Mouse (Mus musculus) neural tube, embryonic 14.5 days (tissue): ENCODE data around the gene Lpp. TPM values are rescaled to one million over a fixed set of nuclear protein-coding genes. Genes with fewer than 3 reads are reported as not detected.

ENCODE experiments used
- ATAC-seq: fragments of 200-750 bp; cut with Nextera tagmentation; 2 replicates; pipeline ENCODE4 v1.8.0; 2017; ENCODE audit warnings: low read depth, mild to moderate bottlenecking, moderate TSS enrichment, moderate library complexity
- H3K27ac ChIP-seq: fragments of 300-500 bp; sonication (generic); 2 replicates; pipeline ENCODE4 v1.5.1; 2014; ENCODE audit warnings: low read depth, mild to moderate bottlenecking, control low read depth, low read length, moderate library complexity, mixed read lengths
- H3K27me3 ChIP-seq: fragments of 300-500 bp; sonication (generic); 2 replicates; pipeline ENCODE4 v1.6.1; 2014; ENCODE audit warnings: low read length; ENCODE audit not compliant: control insufficient read depth, insufficient read depth
- H3K36me3 ChIP-seq: fragments of 300-500 bp; sonication (generic); 2 replicates; pipeline ENCODE4 v1.6.1; 2014; ENCODE audit warnings: low read length, mixed read lengths; ENCODE audit not compliant: control insufficient read depth, insufficient read depth
- H3K4me1 ChIP-seq: fragments of 300-500 bp; sonication (generic); 2 replicates; pipeline ENCODE4 v1.6.1; 2014; ENCODE audit warnings: low read length; ENCODE audit not compliant: control insufficient read depth, insufficient read depth
- H3K4me2 ChIP-seq: fragments of 300-500 bp; sonication (generic); 2 replicates; pipeline ENCODE4 v1.6.1; 2014; ENCODE audit warnings: mild to moderate bottlenecking, low read depth, low read length, control low read depth
- H3K4me3 ChIP-seq: fragments of 300-500 bp; sonication (generic); 2 replicates; pipeline ENCODE4 v1.5.1; 2014; ENCODE audit warnings: low read depth, low read length, control low read depth, mixed read lengths
- H3K9ac ChIP-seq: fragments of 300-500 bp; sonication (generic); replicated peaks from 2 replicates; pipeline ENCODE4 v1.6.1; 2014; ENCODE audit warnings: low read depth, mild to moderate bottlenecking, control low read depth, low read length, mixed read lengths
- H3K9me3 ChIP-seq: fragments of 300-500 bp; sonication (generic); 2 replicates; pipeline ENCODE4 v1.6.1; 2016; ENCODE audit warnings: low read length; ENCODE audit not compliant: control insufficient read depth
- WGBS: fragments of 180-500 bp; shearing (Covaris S2); extraction: QIAGEN DNeasy Blood & Tissue Kit; methylation state at CpG from one replicate; pipeline ENCODE4 v1.1.7; 2014; 5-methylcytosine and 5-hydroxymethylcytosine counted together
- polyA plus RNA-seq: library from polyadenylated mRNA; unstranded; fragments of >200 nt; fragmentation: Nextera tagmentation; extraction: Ambion mirVana; gene quantifications from 2 replicates; pipeline ENCODE4 v1.2.1, GENCODE M21; 2014

The Lpp gene
- polyA plus RNA-seq, 1 experiment from 2014 or later = 7.0 TPM

- Histone ChIP-seq H3K9me3 (no peaks in the 10 kb centered on the region), H3K36me3 (no peaks in the 10 kb centered on the region), H3K4me1 (no peaks in the 10 kb centered on the region), H3K27me3 (no peaks in the 10 kb centered on the region), H3K27ac (no peak overlapping the region), H3K4me2 (no peak overlapping the region), H3K4me3 (no peak overlapping the region), H3K9ac (no peak overlapping the region)
- ATAC-seq = no peak
- 88% methylated on average over 4 of the region's 4 CpGs for WGBS
These were observed 347.4 kb downstream of the Lpp start for GRCm38 (mm10) chr16:24740714-24741113.

- ATAC-seq = no peak
- Histone ChIP-seq H3K27me3 (no peaks in the 10 kb centered on the region), H3K9me3 (no peaks in the 10 kb centered on the region), H3K4me1 (no peaks in the 10 kb centered on the region), H3K27ac (no peak overlapping the region), H3K9ac (no peak overlapping the region), H3K4me2 (no peak overlapping the region), H3K4me3 (no peak overlapping the region), H3K36me3 (no peaks in the 10 kb centered on the region)
These were observed 356.5 kb downstream of the Lpp start for GRCm38 (mm10) chr16:24749816-24750215.

GRCm38 (mm10) chr16:24756141-24756540 lies 362.8 kb downstream of the Lpp start:
- H3K9ac ChIP-seq = no peak overlapping the region
- H3K27me3 ChIP-seq = no peaks in the 10 kb centered on the region
- no peaks in the 10 kb centered on the region for H3K36me3 ChIP-seq
- no peaks in the 10 kb centered on the region for H3K9me3 ChIP-seq
- H3K27ac ChIP-seq = no peak overlapping the region
- no peak for ATAC-seq
- H3K4me3 ChIP-seq = no peak overlapping the region
- no peak overlapping the region for H3K4me2 ChIP-seq
- 92% methylated on average over 9 of the region's 9 CpGs for WGBS
- no peaks in the 10 kb centered on the region for H3K4me1 ChIP-seq

- Histone ChIP-seq H3K27me3 (no peaks in the 10 kb centered on the region), H3K4me1 (no peaks in the 10 kb centered on the region), H3K27ac (no peak overlapping the region), H3K36me3 (no peaks in the 10 kb centered on the region), H3K4me2 (no peak overlapping the region), H3K9ac (no peak overlapping the region), H3K9me3 (no peaks in the 10 kb centered on the region), H3K4me3 (no peak overlapping the region)
- ATAC-seq = no peak
- 90% methylated on average over 3 of the region's 3 CpGs for WGBS
These were observed 372.7 kb downstream of the Lpp start for GRCm38 (mm10) chr16:24766051-24766450.

- WGBS = 87% methylated on average over 2 of the region's 2 CpGs
- Histone ChIP-seq H3K27ac (no peak overlapping the region), H3K9ac (no peak overlapping the region), H3K4me2 (no peak overlapping the region), H3K36me3 (no peaks in the 10 kb centered on the region), H3K4me1 (no peaks in the 10 kb centered on the region), H3K27me3 (no peaks in the 10 kb centered on the region), H3K9me3 (no peaks in the 10 kb centered on the region), H3K4me3 (no peak overlapping the region)
- no peak for ATAC-seq
These were observed 373.3 kb downstream of the Lpp start for GRCm38 (mm10) chr16:24766596-24766995.

GRCm38 (mm10) chr16:24777053-24777452 lies 383.7 kb downstream of the Lpp start:
- H3K4me1 ChIP-seq = no peaks in the 10 kb centered on the region

GRCm38 (mm10) chr16:24778432-24779274 lies 385.3 kb downstream of the Lpp start:
- Histone ChIP-seq H3K9ac (no peak overlapping the region), H3K4me1 (no peaks in the 10 kb centered on the region), H3K4me3 (no peak overlapping the region), H3K27ac (no peak overlapping the region), H3K4me2 (no peak overlapping the region), H3K9me3 (no peaks in the 10 kb centered on the region), H3K36me3 (no peaks in the 10 kb centered on the region), H3K27me3 (no peaks in the 10 kb centered on the region)
- 63% methylated on average over 8 of the region's 8 CpGs for WGBS
- ATAC-seq = peak; percentile 90; the same call in 1 of the 2 replicates

More at GRCm38 (mm10) chr16:24777053-24777452, 383.7 kb downstream of the Lpp start:
- 91% methylated on average over 2 of the region's 2 CpGs for WGBS
- no peaks in the 10 kb centered on the region for H3K27me3 ChIP-seq
- H3K36me3 ChIP-seq = no peaks in the 10 kb centered on the region
- H3K4me3 ChIP-seq = no peak overlapping the region
- ATAC-seq = no peak
- no peak overlapping the region for H3K27ac ChIP-seq
- no peaks in the 10 kb centered on the region for H3K9me3 ChIP-seq
- H3K4me2 ChIP-seq = no peak overlapping the region
- no peak overlapping the region for H3K9ac ChIP-seq

- no peak for ATAC-seq
- no peaks in the 10 kb centered on the region for H3K27me3 ChIP-seq
- no peak overlapping the region for H3K9ac ChIP-seq
- H3K36me3 ChIP-seq = no peaks in the 10 kb centered on the region
- H3K9me3 ChIP-seq = no peaks in the 10 kb centered on the region
- no peak overlapping the region for H3K4me2 ChIP-seq
- WGBS = 44% methylated on average over 7 of the region's 7 CpGs
- no peak overlapping the region for H3K27ac ChIP-seq
- no peak overlapping the region for H3K4me3 ChIP-seq
- H3K4me1 ChIP-seq = no peaks in the 10 kb centered on the region
These were observed 387.2 kb downstream of the Lpp start for GRCm38 (mm10) chr16:24780545-24780944.

GRCm38 (mm10) chr16:24781922-24782321 lies 388.6 kb downstream of the Lpp start:
- no peak overlapping the region for H3K4me3 ChIP-seq
- no peaks in the 10 kb centered on the region for H3K36me3 ChIP-seq
- no peaks in the 10 kb centered on the region for H3K9me3 ChIP-seq
- no peak overlapping the region for H3K27ac ChIP-seq
- no peak overlapping the region for H3K9ac ChIP-seq
- no peaks in the 10 kb centered on the region for H3K27me3 ChIP-seq
- H3K4me2 ChIP-seq = no peak overlapping the region
- no peak for ATAC-seq
- H3K4me1 ChIP-seq = no peaks in the 10 kb centered on the region
- WGBS = 78% methylated on average over 3 of the region's 3 CpGs
